Mouse (Mus musculus): Measurements from ENCODE around the gene Kif6.

- TF ChIP-seq CTCF (IDR thresholded peaks at IDR 0.05; ENCODE audit: low read depth) = no peak
- TF ChIP-seq EP300 (IDR thresholded peaks at IDR 0.05; ENCODE audit: low read depth) = no peak
These were observed 57.0 kb downstream of the Kif6 start for GRCm38 (mm10) chr17:49671921-49672339.
